Mouse (Mus musculus) CD4-positive, CD25-positive, alpha-beta regulatory T cell, adult 2 months (primary cell): ENCODE data around the gene Brd2.
A peak's percentile ranks its signal among the peaks of the same experiment; 100 is the strongest.
"Not testable (repeated sequence)": the region's sequence is repeated elsewhere in the genome, so short reads cannot be mapped to it uniquely, and the experiment has no call there.

Experiments used
- DNase-seq: peaks from one replicate; pipeline ENCODE4 v3.0.0-alpha.2; 2012; ENCODE audit warnings: low read depth, low spot score

The Brd2 gene

DNA sequence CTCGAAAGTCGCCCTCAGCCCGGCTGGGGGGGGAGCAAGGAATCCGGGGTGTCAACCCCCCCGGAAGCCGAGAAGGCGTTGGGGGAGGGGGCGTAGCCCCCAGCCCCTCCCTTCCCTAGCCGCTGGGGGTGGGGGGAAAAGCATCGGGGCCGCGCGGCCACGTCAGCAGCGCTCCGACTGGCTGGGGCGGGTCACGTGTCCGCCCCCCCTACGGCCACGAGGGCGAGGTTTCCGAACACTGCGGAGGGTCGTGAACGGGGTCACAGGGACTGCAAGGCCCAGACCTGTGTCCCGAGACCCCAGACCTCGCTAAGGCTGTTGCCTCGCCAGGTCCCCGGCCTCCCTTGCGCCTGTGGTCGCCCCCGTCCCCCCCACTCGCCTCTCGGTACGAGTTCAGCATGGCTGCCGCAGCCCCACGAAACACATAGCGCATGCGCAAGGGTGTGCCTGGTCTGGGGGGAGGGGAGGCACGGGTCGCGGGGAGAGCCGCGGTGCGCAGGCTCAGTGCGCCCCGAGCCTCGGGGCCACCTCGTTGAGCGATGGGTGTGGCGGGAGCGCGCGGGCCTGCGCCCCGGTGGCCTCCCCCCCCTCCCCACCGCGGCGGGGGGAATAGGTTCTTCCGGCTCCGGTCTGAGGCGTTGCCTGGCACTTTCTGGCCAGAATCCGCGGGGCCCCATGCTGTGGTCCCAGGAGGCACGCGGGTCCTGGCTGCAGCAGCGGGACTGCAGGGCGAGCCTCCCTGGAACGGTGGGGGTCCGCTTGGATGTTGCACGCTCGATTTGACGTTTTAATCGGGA, at the start of gene Brd2:
Brd2 (minus strand) TSS at position 447 of the 797 bp plus-strand sequence.
- DNase-seq = peak; percentile 98

DNA sequence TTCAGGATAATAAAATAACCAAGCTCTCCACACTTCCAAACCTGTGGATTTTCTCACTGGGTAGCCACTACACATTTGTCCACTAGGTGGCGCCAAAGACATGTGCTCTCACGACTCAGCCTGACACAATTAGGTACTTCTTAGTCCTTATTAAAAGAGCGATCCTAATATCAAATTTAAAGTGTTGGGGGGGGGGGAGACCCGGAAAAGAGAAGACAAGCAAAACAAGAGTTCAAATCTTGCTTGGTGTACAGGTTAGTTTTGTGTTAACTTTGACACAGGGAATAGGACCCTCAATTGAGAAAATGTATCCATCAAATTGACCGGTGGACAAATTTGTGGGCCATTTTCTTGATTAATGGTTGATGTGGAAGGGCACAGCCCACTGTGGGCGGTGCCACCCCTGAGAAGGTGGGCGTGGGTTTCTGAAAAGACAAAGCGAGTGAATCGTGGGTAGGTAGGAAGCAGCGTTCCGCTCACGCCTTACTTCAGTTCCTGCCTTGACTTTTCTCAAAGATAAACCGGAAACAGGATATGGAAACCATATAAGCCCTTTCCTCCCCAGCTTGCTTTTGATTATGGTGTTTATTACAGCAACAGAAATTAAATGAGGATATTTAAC, 48.6 kb upstream of the Brd2 start:
- DNase-seq = peak; percentile 95

DNA sequence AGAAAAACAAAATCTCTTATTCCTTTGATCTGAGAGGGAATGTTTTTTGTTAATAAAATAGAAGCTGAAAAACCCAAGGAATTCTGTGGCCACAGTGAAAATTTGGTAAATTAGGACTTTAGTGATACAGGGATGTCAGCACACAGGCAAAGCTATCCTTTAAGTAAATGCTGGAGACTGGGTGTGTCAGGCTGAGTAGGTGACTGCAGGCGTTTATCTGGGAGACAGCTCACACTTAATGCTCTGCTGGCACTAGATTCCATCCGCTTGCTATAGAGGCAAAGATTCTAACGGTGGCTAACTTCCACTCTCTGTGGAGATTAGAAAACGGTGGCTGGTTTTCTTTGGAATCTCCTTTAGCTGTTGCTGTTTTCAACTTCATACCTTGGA, 48.0 kb upstream of the Brd2 start:
- DNase-seq = no peak

DNA sequence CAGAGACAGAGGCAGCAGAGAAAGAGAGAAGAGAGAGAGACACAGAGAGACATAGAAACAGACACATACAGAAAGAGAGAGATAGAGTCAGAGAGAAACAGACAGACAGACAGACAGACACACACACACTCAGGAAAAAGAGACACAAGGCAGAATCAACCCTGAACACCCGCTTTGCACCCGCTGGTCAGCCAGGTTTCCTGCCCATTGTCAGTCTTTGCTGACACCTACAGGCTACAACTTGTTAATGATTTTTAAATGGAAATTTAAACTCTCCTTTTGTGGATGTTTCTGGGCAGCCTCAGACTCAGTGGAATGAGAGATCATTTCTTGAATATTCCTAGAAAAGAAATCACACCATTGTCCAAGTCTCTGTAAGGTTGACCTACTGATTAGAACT, 46.8 kb upstream of the Brd2 start:
- DNase-seq = peak; percentile 80

DNA sequence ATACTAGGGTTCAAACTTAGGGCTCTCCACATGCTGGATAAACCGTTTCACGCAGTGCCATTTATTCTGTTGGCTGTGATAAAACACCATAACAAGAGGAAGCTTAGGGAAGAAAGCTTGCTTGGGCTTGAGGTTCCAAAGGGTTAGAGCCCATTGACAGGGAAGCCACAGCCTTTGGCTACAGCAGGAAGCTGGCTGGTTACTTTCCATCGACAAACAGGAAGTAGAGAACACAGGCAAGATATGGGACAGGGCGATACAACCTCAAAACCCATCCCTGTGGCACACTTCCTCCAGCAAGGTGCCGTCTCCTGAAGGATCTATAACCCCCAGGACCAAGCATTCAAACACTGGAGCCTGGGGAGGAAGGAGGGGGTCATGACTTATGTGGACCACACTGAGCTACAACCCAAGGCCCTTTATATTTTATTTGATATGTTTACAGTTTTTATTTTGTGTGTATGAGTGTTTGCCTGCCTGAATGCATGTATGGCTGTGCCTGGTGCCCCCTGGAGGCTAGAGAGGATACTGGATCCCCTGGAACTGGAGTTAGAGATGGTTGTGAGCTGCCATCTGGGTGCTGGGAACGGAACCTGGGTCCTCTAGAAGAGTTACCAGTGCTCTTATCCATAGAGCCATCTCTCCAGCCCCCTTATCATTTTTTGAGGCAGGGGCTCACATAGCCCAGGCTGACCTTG, 42.7 kb upstream of the Brd2 start:
- peak; percentile 68 for DNase-seq

DNA sequence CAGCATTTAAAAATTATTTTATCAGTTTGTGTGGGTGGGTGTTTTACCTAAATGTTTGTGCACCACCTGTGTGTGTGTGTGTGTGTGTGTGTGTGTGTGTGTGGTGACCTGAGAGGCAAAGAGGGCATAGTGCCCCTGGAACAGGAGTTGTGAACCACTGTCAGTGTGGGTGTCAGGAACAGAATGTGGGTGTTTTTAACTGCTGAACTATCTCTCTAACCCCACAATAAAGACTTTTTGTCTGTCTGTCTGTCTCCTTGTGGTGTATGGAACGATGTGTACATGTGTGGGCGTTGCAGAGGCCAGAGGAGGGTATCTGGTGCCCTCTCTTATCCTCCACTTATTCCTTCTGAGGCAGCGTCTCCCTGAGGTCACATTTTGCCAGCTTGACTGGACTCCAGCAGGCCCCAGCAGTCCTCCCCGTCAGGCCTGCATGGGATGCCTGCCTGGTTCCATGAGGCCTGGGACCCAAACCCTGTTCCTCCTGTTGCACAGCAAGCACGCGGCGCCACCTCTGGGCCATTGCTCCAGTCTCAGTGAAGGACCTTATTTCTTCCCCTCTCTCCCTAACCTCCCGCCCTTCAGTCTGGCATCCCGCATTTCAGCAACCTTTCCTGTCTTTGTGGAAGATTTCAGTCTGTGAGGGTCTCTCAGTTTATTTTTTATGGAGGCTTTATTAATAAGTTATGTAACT, 41.9 kb upstream of the Brd2 start:
- peak; percentile 66 for DNase-seq

DNA sequence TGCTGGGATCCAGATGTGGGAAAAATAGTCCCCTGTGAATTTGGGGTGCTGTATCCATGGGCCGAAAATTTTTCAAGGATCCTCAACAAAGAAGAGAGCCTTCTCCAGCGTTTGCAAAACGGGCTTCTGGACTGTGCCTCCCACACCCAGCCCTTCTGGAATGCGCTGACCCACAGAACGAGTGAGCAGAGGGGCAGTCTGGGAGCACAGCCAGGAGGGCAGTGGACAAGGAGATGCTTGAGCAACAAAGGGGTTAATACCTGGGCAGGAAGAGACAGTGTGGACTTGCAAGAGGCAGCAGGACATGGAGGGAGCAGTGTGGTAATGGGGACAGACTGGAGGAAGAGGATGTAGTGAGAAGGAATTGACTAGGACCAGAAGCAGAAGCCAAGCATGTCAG, 33.1 kb upstream of the Brd2 start:
- DNase-seq = no peak

DNA sequence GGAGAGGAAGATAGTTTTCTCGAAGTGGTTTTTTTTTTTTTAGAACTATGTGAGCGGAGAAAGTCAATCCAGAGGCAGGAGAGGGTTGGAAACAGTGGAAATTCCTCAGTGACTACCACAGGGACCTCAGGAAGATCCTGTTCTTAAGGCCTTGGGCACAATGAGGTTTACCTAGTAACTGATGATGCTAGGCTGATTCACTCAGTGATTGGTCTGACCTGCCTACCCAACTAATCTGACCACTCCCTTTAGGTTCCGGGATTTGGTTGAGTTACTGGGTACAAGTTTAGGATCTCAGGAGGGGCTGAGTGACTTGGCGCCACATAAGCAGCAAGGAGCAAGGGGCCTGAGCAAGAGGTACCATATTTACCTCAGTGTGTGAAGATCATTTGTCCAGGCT, 30.5 kb upstream of the Brd2 start, which contains the start of gene H2-DMb1:
H2-DMb1 (plus strand) TSS at position 150 of the 400 bp plus-strand sequence.
- DNase-seq = peak; percentile 77

DNA sequence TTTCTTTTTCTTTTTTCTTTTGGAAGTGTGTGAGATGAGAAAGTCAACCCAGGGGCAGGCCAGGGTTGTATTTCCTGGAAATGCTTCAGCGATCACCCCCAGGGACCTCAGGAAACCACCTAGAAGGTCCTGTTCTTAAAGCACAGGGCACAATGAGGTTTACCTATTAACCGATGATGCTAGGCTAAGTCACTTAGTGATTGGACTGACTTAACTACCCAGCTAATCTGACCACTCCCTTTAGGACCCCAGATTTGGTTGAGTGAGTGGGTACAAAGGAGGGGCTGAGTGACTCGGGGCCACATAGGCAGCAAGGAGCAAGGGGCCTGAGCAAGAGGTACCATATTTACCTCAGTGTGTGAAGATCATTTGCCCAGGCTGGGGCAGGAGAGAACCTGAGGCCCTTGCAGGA, 22.5 kb upstream of the Brd2 start:
- peak; percentile 55 for DNase-seq

DNA sequence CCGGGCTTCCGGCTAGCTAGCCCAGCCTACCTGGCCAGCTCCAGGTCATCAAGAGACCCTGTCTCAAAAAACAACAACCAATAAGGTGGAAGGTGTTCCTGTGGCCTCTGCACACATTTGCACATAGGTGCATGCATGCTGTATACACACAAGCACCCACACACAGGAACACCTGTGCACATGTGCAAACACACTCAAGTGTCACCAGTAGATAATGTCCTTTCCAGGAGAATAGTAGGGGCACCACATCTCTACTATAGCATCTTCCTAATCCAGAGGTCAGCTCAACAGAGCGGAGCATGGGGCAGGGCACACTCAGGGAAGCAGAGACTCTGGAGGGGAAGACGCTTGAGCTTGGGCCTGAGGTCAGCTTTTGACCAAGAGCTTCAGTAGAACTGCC, 21.8 kb upstream of the Brd2 start:
- DNase-seq = not testable (repeated sequence)

DNA sequence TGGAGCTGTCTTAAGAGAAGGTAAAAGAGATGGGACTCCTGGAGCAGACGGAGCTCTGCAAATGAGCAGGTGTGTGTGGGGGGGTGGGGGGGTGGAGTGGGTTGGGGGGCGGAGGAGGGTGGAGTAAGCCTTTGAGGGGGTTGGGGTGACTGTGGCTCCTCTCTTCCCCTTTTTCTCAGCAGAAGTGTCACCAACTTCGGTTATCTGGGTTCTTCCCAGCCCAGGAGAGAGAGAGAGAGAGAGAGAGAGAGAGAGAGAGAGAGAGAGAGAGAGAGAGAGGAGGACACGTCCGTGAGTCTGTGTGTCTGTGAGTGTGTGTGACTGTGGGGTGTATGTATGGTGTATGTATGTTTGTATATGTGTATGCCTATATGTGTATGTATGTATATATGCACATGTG, 21.0 kb upstream of the Brd2 start:
- no peak for DNase-seq

DNA sequence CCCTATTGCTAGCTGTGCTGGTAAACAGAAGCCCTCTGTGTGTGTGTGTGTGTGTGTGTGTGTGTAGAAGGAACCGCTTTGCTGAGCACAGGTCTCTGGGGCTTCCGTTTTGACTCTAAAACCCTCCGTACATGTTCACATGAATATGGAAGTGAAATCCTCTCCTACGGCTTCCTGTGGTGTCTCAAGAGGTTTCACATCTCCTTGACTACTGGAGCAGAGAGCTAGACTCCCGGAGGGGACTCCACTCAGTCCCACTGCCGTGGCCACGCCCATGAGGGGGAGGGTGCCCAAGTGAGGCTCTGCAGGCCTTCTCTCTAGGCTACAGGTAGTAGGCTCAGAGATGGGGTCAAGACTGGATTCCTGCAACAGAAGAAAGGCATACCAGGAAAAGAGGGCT, 20.6 kb upstream of the Brd2 start, which contains the start of gene H2-DMb2:
H2-DMb2 (plus strand) TSS at position 275 of the 400 bp plus-strand sequence.
- peak; percentile 78 for DNase-seq

DNA sequence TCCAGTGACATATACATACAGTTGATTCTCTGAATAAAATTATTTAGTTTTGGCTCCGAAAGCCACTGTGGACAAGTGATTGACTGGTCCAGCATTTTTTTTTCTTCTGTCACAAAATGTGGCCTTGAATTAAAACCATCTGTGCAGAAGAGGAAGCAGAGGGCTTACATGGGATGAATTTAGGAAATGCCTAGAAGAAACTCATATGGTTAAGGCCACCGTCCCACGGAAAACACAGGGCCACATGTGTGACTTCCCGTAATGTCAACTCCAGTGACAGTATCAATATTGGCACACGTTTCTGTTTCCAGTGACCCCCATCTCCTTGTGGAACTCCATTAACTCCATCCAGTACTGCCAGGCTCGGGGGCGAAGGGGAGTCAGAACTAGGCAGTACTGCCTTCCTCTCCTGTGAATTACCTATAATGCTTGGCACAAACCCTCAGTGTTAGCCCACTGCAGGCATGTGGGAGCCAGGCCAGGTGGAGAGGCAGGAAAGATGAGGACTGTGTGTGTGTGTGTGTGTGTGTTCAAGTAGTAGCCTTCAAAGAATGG, 20.1 kb upstream of the Brd2 start:
- no peak for DNase-seq

DNA sequence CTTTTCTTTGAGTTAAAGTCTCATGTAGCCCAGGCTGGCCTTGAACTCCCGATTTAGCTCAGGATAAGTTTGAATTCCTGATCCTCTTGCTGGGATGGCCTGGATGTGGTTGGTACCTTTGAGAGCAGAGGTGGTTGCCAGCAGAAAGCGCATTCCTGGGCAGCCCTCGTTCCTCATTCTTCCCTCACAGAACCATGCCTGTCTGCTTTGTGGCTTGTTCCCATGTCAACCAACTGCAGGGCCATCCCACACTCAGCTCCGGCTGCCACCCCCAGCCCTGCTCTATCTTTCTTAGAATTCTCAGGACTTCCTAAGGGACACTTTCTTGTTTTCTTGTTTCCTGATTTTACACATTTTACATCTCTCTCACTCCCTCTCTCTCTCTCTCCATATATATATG, 19.0 kb upstream of the Brd2 start:
- no peak for DNase-seq

DNA sequence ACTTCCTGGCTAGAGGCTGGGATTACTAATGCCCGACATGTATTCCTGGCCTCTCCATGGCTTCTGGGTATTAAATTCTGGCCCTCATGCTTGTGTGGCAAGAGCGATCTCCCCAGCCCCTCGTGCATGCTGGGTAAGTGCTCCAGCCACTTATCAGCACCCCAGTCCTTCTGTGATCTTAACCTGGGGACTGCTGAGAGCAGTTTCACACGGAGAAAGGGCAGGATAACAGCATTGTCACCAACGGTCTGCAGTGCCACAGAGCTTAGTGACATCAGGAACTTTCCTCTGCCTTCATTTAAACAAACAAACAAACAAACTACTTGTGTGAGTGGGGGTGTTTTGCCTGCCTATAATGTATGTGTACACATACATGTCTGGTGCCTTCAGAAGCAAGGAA, 17.8 kb upstream of the Brd2 start:
- DNase-seq = no peak

DNA sequence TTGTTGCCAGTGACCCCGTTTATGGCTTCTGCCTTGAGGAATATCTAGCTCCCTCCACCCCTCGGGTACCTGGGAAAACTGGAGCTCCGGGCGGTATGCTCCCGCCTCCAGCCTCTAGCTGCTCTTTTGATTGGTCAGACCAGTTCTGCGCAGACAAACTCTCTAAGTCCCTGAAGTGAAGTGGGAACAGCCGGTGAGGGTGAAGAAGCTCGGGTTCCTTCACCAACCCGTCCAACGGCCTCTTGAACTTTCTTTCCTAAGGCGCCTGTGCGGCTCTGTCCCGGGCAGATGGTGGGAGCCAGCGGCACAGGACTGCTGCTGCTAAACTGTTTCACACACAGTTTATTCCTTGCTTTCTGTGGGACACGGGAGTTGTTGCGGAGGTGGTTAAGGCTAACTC, 17.0 kb upstream of the Brd2 start:
- DNase-seq = no peak

DNA sequence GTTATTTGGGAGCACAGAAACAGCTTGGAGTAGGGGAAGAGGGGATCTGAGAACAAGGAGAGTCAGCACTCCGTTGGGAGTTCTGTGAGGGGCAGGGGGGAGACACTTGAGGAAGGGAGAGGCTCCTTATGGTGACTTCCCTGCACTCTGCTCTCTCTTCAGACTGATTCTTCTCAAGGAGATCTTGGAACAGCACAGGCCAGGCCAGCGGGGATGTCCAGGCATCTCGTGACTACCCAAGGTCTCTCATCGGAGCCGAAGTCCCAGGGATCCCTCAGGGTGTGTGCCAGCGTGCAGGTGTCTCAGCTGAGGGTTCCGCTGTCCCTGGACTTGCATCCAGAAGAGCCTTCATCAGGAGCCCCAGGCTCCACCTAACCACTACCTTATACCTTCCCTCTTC, 16.2 kb upstream of the Brd2 start:
- DNase-seq = no peak

DNA sequence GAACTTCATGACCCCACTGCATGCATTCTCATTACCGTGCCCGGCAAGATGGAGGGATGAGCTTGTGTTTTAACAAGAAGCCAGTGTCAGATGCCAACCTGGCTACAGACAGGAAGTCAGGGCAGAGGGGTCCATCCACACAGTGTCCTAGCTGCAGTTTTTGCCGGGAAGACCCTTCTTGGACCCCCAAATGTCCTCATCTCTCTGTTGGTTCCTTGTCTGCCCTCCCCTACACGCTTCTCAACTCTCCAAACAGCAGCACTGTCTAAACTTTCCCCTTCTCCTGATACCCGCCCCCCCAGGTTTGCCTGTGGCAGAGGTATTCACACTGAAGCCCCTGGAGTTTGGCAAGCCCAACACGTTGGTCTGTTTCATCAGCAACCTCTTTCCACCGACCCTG, 15.2 kb upstream of the Brd2 start:
- no peak for DNase-seq

DNA sequence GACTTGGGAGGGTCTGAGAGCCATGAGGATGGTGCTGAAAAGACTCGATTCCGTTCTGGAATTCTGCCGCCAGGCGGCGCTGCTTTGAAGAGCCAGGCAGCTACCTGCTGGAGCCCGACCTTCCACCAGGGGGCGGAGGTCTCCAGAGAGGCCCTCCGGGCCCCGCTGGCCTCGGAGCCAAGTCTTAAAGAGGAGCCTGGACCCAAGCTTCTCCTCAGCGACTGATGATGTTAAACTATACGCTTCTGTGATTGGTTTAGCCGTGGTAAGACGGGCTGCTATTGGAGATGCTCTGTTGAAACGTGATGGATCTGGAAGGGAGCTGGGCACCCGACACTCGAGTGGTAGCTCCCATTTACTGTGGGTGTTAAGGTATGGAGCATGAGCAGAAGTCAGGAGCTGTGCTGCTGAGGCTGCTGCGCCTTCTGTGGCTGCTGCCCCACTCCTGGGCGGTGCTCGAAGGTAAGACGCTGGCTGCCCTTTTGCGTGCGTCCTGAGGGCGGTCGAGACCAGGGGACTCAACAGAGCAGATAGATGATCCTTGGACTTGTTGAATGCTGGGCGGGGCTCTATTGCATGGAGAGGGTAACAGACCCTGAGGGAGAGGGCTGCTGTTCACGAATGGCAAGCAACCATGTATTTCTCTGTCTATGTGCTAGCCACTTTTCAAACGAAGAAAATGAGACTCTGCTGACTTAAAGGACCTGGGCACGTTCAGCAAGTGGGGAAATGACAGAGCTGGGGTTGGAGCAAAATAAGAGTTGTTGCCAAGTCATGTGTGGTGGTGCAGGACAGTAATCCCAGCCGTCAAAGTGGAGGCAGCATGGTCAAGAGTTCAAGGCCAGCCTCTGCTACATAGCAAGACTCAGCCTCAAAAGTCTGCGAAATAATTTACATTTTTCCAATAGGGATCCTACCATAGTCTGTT, 13.1 kb upstream of the Brd2 start:
- peak; percentile 99 for DNase-seq

DNA sequence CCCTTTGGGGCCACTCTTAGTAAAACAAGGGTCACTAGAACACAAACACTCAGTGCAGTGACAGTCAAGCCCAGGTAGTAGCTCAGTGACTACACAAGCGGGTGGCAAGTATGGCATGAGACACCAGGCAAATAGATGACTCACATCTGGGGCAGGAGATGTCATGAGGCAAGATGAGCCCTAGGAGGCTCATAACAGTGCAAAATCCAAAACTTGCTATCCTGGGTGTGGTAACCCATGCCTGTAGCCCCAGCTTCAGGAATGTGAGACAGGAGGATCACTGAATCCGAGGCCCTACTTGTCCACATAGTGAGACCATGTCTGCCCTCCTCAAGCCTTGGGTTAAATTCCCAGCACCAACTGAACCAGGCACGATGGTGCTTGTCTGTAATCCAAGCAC, 12.0 kb upstream of the Brd2 start:
- no peak for DNase-seq

DNA sequence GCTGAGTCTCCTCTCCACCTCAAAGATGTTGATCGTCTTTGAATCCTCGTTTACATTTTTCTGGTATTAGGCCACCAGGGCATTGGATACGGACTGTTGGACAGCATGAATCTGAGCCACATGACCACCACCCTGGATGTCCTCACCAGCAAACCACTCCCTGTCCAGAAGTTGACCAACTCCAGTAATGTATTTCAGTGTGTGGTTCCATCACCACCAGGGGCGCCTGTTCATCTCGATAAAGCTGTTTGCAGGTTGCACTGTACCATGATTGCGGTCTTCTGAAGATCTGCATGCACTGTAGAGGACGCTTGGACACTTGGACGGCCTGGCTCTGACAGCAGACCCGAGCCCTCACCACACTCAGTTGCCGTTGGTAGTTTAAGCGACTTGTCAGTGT, 10.9 kb upstream of the Brd2 start:
- no peak for DNase-seq
